Mouse (Mus musculus): ENCODE data around the gene Hemk1.
A peak's percentile ranks its signal among the peaks of the same experiment; 100 is the strongest.

Gene Hemk1

DNA sequence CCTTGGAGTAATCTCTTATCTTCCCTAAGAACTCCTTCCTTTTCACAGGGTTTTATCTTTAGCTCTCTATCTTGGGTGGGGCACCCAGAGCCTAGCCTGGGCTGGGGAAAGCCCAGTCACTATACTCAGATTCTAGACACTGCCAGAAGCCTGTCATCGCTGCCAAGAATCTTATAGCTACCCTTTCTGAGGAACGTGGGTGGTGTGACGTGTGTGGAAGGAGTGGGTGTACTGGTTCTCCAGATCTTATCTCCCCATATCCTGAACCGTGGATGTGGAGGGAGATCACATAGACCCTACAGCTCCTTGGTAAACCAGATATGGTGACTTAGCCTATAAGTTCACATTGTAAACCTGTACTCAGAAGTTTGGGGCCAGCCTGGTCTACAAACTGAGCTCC lies 42.5 kb downstream of the Hemk1 start:
- no peak for DNase-seq (ENCODE audit: low read depth, low spot score)

DNA sequence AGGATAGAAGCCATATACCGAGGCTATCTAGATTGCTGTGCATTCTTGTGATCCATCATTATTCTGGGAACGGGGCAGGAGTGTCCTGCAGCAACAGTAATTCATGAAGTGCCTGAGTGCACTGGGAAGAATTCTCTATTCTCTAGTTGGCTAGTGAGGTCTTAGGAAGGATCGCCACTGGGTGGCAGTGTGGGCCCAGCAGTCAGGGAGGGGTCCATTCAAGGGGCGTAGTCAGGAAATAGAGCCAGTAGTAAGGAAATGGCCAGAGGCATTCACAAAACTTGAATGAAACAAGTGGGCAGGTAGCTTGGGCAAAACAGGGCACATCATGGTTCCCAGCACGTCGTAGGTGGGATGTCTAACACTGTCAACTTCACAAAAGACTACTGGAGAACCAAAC lies 43.9 kb downstream of the Hemk1 start:
- DNase-seq (ENCODE audit: low read depth, low spot score), result no peak

GRCm38 (mm10) chr9:107290897-107291296 lies 47.3 kb downstream of the Hemk1 start:
- peak; percentile 53 for DNase-seq (ENCODE audit: low read depth, low spot score)

GRCm38 (mm10) chr9:107289211-107290076 lies 48.7 kb downstream of the Hemk1 start, which contains the start of gene Mapkapk3:
TSS of gene Mapkapk3 (minus strand) at chr9:107289877.
- DNase-seq (ENCODE audit: low read depth, low spot score), result no peak

- DNase-seq (ENCODE audit: low read depth, low spot score), result no peak
These were observed 49.4 kb downstream of the Hemk1 start for GRCm38 (mm10) chr9:107288711-107289110.

- no peak for DNase-seq (ENCODE audit: low read depth, low spot score)
These were observed 50.0 kb downstream of the Hemk1 start for GRCm38 (mm10) chr9:107288105-107288650.

- no peak for DNase-seq (ENCODE audit: low read depth, low spot score)
These were observed 50.9 kb downstream of the Hemk1 start for GRCm38 (mm10) chr9:107287294-107287693.

DNA sequence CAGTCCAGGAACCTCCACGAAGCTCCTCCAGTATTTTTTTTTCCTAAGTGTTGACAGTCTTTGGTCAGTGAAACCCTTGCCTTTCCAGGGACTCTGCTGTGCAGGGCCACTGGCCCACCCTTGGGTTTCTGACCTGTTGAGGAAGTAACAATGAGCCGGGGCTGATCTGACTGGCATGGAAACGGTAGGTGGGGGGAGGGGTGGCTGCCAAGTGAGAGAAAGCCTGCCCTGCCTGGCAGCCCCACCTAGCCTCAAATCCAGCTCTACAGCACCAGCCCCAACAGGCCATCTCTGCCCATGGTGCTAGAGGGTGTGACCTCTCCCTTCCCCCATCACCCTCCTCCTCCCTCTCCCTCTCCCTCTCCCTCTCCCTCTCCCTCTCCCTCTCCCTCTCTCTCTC lies 53.1 kb downstream of the Hemk1 start:
- no peak for DNase-seq (ENCODE audit: low read depth, low spot score)

GRCm38 (mm10) chr9:107282951-107283350 lies 55.2 kb downstream of the Hemk1 start:
- no peak for DNase-seq (ENCODE audit: low read depth, low spot score)

DNA sequence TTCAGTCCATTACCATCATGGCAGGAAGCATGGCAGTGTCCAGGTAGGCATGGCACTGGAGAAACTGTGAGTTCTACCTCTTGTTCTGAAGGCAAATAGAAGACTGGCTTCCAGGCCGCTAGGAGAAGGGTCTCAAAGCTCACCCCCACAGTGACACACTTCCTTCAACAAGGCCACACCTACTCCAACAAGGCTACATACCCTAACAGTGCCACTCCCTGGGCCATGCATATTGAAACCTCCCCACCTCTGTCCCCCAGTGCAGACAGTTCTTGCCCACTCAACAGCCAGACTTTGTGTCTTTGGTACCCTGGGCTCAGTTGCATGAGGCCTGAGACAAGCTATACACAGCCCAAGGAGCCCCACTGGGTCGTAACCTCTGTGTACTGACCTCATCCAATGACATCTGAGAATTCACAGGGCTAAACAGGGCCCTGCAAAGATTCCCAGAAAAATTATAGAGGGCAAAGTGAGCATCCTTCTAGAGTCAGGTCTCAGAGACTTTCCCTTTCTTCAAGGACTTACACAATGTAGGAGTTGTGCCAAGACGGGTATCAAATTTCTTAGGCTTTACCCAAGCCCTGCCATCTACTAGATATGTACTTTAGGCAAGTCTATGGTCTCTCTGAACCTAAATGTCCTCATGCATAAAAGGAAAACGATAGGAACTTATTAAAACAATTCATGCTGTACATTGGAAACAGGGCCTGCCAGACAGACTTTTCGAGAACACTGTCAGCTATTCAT lies 56.7 kb downstream of the Hemk1 start:
- no peak for DNase-seq (ENCODE audit: low read depth, low spot score)

DNA sequence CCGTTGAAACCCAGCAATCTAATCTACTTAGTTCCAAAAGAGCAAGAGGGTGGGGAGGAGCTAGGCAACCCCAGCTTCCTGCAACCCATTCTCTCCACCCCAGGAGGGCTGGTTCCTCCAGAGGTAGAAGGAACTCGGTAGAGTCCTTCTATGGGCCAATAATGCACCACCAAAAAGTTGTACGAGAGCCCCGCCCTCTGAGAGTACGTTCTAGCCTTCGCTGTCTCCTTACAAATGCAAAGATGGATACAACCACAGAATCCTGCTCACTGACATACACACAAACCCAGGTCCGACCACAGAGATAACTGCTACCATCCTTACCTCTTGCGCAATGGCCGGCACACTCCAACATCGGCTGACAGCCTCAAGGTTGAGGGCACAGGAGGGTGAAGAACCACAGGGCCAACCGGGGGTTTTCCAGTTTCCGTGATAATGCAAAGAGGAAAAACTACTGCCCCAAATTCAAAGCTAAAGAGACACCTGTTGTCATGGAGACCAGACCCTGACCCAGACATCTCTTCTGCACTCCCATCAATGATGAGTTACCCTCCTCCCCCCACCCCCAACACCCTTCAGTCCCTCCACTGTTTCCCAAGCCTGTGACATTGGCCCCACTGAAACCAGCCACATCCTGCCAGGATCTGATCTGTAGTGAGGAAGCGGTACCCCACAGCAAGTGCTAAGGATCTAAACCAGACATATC lies 57.7 kb downstream of the Hemk1 start:
- DNase-seq (ENCODE audit: low read depth, low spot score), result no peak

DNA sequence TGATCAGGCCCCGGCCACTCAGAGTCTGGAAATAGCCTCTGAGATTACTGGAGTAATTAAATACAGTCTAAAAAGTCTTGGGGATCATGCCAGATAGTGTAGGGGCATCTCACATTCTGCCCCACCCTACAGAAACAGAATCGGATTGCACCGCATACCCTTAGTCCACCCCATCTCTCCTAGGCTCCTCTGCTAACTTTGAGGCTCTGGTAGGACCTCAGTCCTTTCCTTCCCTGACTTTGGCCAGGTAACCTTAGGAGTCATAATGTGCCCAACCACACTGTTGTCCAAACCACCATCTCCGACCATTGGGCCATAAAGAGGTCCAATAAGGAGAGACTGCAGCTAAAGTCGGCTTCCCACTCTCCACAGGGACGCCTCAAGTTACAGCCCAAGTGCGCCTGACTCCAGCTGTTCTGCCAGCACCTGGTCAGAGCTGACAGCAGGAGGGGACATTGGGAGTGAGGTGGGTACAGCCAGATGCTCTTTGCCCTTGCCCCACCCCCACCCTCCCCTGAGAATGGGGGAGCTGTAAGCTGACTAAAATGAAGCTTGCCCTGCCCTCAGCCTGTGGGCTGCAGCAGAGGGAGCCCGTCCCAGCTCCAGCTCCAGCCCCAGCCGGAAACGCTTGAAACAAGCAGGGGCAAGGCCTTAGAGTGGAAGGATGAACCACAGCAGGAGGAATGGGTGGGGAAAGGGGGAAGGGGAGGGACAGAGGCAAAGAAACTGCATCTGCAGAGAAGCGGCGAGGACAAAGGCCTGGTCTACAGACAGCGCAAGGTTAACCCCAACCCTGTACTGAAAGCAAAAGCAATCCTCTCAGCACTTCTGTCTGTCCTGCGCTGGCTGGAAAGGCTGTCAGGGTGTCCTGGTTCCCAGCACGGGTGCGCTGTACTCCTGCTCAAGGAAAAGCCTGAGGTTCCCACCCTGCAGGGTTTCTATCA lies 58.5 kb downstream of the Hemk1 start:
- DNase-seq (ENCODE audit: low read depth, low spot score), result no peak

DNA sequence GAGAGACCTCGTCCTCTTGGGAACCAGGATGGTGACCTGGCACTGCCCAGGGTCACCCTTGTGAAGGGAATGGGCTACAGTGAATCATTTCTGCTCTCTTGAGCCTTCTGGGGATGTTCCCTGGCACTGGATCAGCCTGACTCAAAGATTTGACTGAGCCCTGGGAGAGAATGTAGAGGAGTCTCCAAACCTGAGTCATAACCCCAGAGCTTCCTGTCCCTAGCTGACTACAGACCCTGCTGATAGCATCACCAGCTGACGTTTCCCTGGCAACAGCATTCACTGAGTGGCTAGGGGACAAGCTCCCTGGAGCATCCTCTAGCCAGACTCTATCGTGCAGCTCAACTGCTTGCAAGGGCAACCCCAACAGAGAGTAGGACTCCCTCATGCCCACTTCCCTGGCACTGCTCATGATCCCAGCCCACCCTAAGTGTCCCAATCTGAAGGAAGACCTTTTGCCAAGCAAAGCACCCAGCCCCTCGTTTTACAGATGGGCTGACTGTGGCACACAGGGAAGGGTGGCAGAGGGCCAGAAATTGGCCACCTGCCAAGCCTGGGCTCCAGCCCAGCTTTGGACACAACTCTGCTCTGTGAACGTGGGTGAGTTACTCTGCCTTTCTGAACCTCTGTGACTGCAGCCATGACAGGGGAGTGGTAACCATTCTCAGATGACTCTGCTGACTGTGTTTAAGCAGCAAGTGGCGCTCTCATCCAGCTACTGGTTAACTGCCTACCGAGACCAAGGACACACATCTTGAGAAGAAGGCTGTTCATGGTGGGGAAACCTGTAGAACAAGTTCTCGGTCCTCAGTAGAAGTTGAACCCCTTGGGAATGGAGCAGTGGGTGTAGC lies 59.4 kb downstream of the Hemk1 start:
- no peak for DNase-seq (ENCODE audit: low read depth, low spot score)

- DNase-seq (ENCODE audit: low read depth, low spot score), result no peak
These were observed 60.0 kb downstream of the Hemk1 start for GRCm38 (mm10) chr9:107278126-107278525.

- DNase-seq (ENCODE audit: low read depth, low spot score), result no peak
These were observed 60.5 kb downstream of the Hemk1 start for GRCm38 (mm10) chr9:107277603-107278002.

Data from retina, adult 2 months (tissue).